Mouse (Mus musculus): ENCODE results near the gene Shc3. TPM values are rescaled to one million over a fixed set of nuclear protein-coding genes. Genes with fewer than 3 reads are reported as not detected.

The Shc3 gene
- polyA plus RNA-seq, 1 experiment from 2014 or later = 4.3 TPM

DNA sequence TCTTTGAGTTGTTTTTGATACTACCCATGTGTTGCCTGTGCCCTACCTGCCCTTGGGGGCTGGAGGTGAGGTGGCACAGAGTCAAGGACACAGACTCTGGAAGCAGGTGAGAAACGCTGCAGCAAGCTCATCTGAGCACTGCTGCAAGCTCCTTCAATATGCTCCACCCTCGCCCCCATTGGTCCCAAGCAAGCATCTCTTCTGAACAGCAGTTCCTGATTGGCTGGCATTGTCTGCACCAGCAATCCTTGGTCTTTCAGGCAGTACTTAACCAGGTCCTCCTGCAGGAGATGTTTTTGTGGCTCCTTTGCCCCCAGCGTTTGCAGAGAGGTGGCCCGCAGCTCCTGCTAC lies 34.6 kb upstream of the Shc3 start:
- DNase-seq (ENCODE audit: low spot score) = peak; percentile 64
- H3K27me3 ChIP-seq (replicated peaks; ENCODE audit: control insufficient read depth, insufficient read depth, low read length) = no peaks in the 10 kb centered on the region
- H3K4me1 ChIP-seq (ENCODE audit: control insufficient read depth, insufficient read depth, low read length) = peaks cover 14% of the 10 kb centered on the region
- H3K4me2 ChIP-seq (ENCODE audit: low read length) = peak overlapping the region; percentile 52
- no peaks in the 10 kb centered on the region for H3K9me3 ChIP-seq (replicated peaks; ENCODE audit: control insufficient read depth, low read length)
- no peak overlapping the region; the same call in 1 of the 2 replicates for H3K4me3 ChIP-seq (ENCODE audit: low read depth, low read length)
- no peak overlapping the region for H3K9ac ChIP-seq (ENCODE audit: low read length)
- 29% methylated on average over 4 of the region's 4 CpGs for WGBS
- no peaks in the 10 kb centered on the region for H3K36me3 ChIP-seq (ENCODE audit: control insufficient read depth, insufficient read depth, low read length)
- peak overlapping the region; percentile 72 for H3K27ac ChIP-seq (ENCODE audit: low read depth, low read length)
- peak; percentile 67 for ATAC-seq

DNA sequence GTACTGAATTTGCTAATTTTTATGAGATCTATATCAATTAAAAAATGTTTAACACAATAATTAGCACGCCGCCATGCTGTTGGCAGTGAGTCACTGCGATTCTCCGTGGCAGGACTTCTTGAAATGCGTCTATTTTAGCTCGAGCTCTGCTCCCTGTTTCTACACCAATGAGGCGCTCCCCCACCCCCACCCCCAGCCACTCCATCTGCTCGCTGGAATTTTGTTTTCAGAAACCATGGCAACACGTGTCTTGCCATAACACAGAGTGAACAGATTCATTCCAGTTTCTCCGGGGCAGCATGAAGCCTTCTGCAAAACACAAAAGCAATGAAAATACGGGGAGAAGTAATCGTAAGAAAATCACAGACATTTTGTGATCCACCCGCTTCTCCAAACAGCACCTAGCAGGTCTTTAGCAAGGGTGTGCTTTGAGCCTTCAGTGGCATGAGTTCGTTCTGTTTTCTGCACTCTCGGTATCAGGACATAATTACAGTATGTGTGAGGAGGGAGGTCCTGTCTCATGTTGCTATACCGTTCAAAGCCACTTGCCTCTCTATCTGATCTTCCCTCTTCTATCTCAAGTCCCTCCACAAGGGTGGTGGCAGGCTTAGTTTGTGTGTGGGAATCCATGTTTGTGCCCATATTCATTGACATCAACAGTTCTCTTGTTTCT lies 34.1 kb upstream of the Shc3 start:
- WGBS = 7% methylated on average over 16 of the region's 16 CpGs
- Histone ChIP-seq H3K4me2 (ENCODE audit: low read length) (peak overlapping the region; percentile 52), H3K4me1 (ENCODE audit: control insufficient read depth, insufficient read depth, low read length) (peaks cover 14% of the 10 kb centered on the region), H3K36me3 (ENCODE audit: control insufficient read depth, insufficient read depth, low read length) (no peaks in the 10 kb centered on the region), H3K9ac (ENCODE audit: low read length) (peak overlapping the region; percentile 13; the same call in 1 of the 2 replicates), H3K27me3 (replicated peaks; ENCODE audit: control insufficient read depth, insufficient read depth, low read length) (no peaks in the 10 kb centered on the region), H3K4me3 (ENCODE audit: low read depth, low read length) (peak overlapping the region; percentile 20), H3K27ac (ENCODE audit: low read depth, low read length) (peak overlapping the region; percentile 72), H3K9me3 (replicated peaks; ENCODE audit: control insufficient read depth, low read length) (no peaks in the 10 kb centered on the region)
- DNase-seq (ENCODE audit: low spot score) = peak; percentile 93
- peak; percentile 95 for ATAC-seq

DNA sequence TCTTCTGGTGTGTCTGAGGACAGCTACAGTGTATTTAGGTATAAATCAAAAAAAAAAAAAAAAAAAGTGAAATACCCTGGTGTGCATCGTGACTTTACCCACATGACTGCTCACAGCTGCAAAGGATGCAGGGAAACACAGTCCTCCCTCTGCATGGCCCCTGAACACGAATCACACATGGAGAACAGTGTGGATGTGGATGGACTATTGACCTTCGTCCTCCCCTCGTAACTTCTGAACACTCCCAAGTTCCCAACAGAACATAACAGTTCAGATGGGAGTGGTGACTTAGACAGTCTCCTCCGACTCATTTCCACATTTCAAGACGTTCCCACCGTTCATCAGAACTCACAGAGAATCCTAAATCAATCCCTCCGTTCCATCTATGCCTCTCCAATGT lies 33.5 kb upstream of the Shc3 start:
- Histone ChIP-seq H3K4me1 (ENCODE audit: control insufficient read depth, insufficient read depth, low read length) (peaks cover 14% of the 10 kb centered on the region), H3K9me3 (replicated peaks; ENCODE audit: control insufficient read depth, low read length) (no peaks in the 10 kb centered on the region), H3K27ac (ENCODE audit: low read depth, low read length) (peak overlapping the region; percentile 72; the same call in 1 of the 2 replicates), H3K27me3 (replicated peaks; ENCODE audit: control insufficient read depth, insufficient read depth, low read length) (no peaks in the 10 kb centered on the region), H3K36me3 (ENCODE audit: control insufficient read depth, insufficient read depth, low read length) (no peaks in the 10 kb centered on the region), H3K9ac (ENCODE audit: low read length) (no peak overlapping the region; the same call in 1 of the 2 replicates), H3K4me2 (ENCODE audit: low read length) (peak overlapping the region; percentile 52), H3K4me3 (ENCODE audit: low read depth, low read length) (peak overlapping the region; percentile 20; the same call in 1 of the 2 replicates)
- no peak for DNase-seq (ENCODE audit: low spot score)
- WGBS = 61% methylated on average over 8 of the region's 8 CpGs
- peak; percentile 40 for ATAC-seq

DNA sequence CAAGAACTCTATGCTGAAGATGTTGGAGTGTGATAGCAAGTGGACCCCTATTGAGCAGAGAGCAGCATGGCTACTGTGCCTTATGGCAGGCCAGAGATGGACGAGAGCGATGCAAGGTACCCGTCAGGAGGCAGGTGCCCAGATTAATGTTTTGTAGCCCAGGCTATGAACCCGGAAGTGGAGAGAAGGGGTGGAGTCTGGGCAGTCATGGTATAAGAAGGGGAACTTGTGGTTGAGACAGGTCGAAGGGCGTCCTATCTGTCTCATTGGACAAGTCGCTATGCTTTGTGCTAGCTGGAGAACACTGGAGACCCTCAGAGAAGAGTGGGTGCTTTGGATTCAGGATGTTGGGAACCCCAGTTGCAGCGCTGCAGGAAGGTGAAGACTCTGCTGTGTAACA lies 30.9 kb upstream of the Shc3 start:
- H3K9ac ChIP-seq (ENCODE audit: low read length) = no peak overlapping the region
- no peaks in the 10 kb centered on the region for H3K9me3 ChIP-seq (replicated peaks; ENCODE audit: control insufficient read depth, low read length)
- no peak overlapping the region for H3K4me2 ChIP-seq (ENCODE audit: low read length)
- H3K27ac ChIP-seq (ENCODE audit: low read depth, low read length) = no peak overlapping the region
- no peaks in the 10 kb centered on the region; the same call in 1 of the 2 replicates for H3K27me3 ChIP-seq (replicated peaks; ENCODE audit: control insufficient read depth, insufficient read depth, low read length)
- WGBS = 94% methylated on average over 8 of the region's 8 CpGs
- H3K4me3 ChIP-seq (ENCODE audit: low read depth, low read length) = no peak overlapping the region
- no peaks in the 10 kb centered on the region for H3K36me3 ChIP-seq (ENCODE audit: control insufficient read depth, insufficient read depth, low read length)
- H3K4me1 ChIP-seq (ENCODE audit: control insufficient read depth, insufficient read depth, low read length) = peaks cover 18% of the 10 kb centered on the region
- no peak for ATAC-seq
- no peak for DNase-seq (ENCODE audit: low spot score)

DNA sequence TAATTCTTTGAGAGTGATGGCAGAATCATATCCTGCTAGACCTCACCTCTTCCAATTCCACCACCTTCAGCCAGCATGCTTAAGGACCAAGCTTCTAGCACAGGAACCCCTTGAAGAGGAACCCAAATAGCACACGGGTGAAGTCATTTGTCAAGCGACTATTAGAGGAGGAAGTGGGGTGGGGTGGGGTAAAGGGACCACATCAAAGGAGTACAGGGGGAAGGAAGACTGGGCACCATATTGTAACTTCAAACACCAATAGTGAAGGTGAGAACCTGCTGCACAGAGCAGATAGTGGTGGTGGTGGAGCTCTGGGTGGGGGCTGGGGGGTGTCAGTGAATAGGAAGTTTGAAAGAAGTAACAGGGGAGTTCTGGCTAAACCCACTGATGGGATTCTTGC lies 28.8 kb upstream of the Shc3 start:
- Histone ChIP-seq H3K4me2 (ENCODE audit: low read length) (no peak overlapping the region), H3K4me1 (ENCODE audit: control insufficient read depth, insufficient read depth, low read length) (peaks cover 7% of the 10 kb centered on the region), H3K9ac (ENCODE audit: low read length) (no peak overlapping the region), H3K4me3 (ENCODE audit: low read depth, low read length) (no peak overlapping the region), H3K27me3 (replicated peaks; ENCODE audit: control insufficient read depth, insufficient read depth, low read length) (no peaks in the 10 kb centered on the region; the same call in 1 of the 2 replicates), H3K27ac (ENCODE audit: low read depth, low read length) (no peak overlapping the region), H3K36me3 (ENCODE audit: control insufficient read depth, insufficient read depth, low read length) (no peaks in the 10 kb centered on the region), H3K9me3 (replicated peaks; ENCODE audit: control insufficient read depth, low read length) (no peaks in the 10 kb centered on the region)
- no peak for DNase-seq (ENCODE audit: low spot score)
- 84% methylated on average over 2 of the region's 2 CpGs for WGBS
- no peak for ATAC-seq

DNA sequence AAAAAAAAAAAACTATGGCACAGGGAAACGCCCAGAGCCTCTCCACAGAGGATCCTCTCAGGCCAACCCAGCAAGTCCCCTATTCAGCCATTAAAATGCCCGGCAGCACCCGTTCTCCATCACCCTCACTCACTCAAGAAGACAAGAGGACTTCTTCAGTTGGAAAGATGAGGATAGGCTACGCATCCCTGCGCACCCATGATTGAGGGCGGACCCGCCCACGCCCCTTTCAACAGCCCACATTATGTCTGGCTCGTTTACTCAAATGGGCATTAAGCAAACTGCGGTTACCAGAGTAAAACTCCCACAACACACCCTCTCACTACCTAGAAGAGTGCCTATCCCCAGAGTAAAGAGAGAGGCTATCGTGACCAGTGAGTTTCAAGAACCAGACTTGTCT lies 26.2 kb upstream of the Shc3 start:
- Histone ChIP-seq H3K4me3 (ENCODE audit: low read depth, low read length) (peak overlapping the region; percentile 42; the same call in 1 of the 2 replicates), H3K9ac (ENCODE audit: low read length) (no peak overlapping the region; the same call in 1 of the 2 replicates), H3K4me2 (ENCODE audit: low read length) (peak overlapping the region; percentile 96), H3K36me3 (ENCODE audit: control insufficient read depth, insufficient read depth, low read length) (no peaks in the 10 kb centered on the region), H3K4me1 (ENCODE audit: control insufficient read depth, insufficient read depth, low read length) (peaks cover 4% of the 10 kb centered on the region), H3K27ac (ENCODE audit: low read depth, low read length) (no peak overlapping the region), H3K27me3 (replicated peaks; ENCODE audit: control insufficient read depth, insufficient read depth, low read length) (no peaks in the 10 kb centered on the region; the same call in 1 of the 2 replicates), H3K9me3 (replicated peaks; ENCODE audit: control insufficient read depth, low read length) (no peaks in the 10 kb centered on the region)
- ATAC-seq = peak; percentile 26
- 26% methylated on average over 11 of the region's 11 CpGs for WGBS
- DNase-seq (ENCODE audit: low spot score) = no peak

DNA sequence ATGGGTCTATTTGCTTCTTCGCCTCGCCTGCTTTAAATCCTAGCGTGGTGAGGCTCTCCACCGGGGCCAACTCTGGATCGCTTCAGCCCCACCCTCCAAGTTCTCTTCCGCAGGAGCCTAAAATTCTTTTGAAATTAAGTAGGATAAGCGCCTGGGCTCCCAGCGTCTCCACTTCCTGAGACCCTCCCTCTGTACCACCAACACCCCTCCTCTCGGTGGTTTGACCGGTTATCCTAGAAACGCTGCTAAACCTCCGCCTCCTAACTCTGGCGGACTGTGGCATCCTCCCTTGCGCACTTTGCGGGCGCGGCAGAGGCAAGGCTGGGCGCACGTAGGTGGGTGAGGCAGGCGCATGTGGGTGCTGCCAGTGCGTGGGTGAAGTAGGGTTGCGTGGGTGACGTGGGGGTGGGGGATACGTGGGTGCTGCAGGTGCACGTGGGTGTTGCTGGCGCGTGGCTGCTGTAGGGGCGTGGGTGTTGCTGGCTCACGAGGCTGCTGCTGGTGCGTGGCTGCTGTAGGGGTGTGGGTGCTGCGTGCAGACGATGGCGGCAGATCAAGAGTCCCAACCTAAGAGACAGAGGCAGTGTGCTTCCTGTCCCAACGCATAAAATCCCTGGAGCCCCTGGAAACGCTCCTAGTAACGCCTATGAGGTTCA lies 25.6 kb upstream of the Shc3 start:
- WGBS = under 1% methylated on average over 36 of the region's 36 CpGs
- ATAC-seq = peak; percentile 79

DNA sequence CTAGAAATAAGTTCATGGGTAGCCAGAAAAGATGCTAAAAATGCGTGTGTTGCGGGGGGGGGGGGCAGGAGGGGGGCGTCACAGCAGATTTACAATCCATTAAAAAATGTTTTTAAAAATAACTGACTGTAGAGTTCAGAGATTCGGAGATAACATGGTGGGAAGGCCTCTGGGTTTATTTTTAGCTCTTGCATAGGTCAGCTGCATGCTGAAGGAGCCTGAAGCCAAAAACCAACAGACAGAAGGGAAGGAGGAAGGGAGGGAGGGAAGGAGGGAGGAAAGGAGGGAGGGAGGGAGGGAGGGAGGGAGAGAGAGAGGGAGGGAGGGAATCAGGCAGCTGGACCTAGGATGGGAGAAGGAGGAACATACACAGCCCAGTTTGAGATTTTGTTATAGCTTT lies 18.8 kb upstream of the Shc3 start:
- Histone ChIP-seq H3K36me3 (ENCODE audit: control insufficient read depth, insufficient read depth, low read length) (no peaks in the 10 kb centered on the region), H3K27ac (ENCODE audit: low read depth, low read length) (no peak overlapping the region), H3K27me3 (replicated peaks; ENCODE audit: control insufficient read depth, insufficient read depth, low read length) (no peaks in the 10 kb centered on the region), H3K4me3 (ENCODE audit: low read depth, low read length) (no peak overlapping the region), H3K9ac (ENCODE audit: low read length) (no peak overlapping the region), H3K4me2 (ENCODE audit: low read length) (no peak overlapping the region), H3K4me1 (ENCODE audit: control insufficient read depth, insufficient read depth, low read length) (no peaks in the 10 kb centered on the region), H3K9me3 (replicated peaks; ENCODE audit: control insufficient read depth, low read length) (no peaks in the 10 kb centered on the region)
- 59% methylated on average over 4 of the region's 4 CpGs for WGBS
- ATAC-seq (no peak), DNase-seq (ENCODE audit: low spot score) (no peak)

More for the DNA sequence above, 25.6 kb upstream of the Shc3 start:
- peak overlapping the region; percentile 60 for H3K9ac ChIP-seq (ENCODE audit: low read length)
- H3K4me3 ChIP-seq (ENCODE audit: low read depth, low read length) = peak overlapping the region; percentile 42
- no peaks in the 10 kb centered on the region for H3K36me3 ChIP-seq (ENCODE audit: control insufficient read depth, insufficient read depth, low read length)
- no peaks in the 10 kb centered on the region; the same call in 1 of the 2 replicates for H3K27me3 ChIP-seq (replicated peaks; ENCODE audit: control insufficient read depth, insufficient read depth, low read length)
- DNase-seq (ENCODE audit: low spot score) = peak; percentile 48
- peaks cover 4% of the 10 kb centered on the region for H3K4me1 ChIP-seq (ENCODE audit: control insufficient read depth, insufficient read depth, low read length)
- no peaks in the 10 kb centered on the region for H3K9me3 ChIP-seq (replicated peaks; ENCODE audit: control insufficient read depth, low read length)
- no peak overlapping the region for H3K27ac ChIP-seq (ENCODE audit: low read depth, low read length)
- peak overlapping the region; percentile 96 for H3K4me2 ChIP-seq (ENCODE audit: low read length)

DNA sequence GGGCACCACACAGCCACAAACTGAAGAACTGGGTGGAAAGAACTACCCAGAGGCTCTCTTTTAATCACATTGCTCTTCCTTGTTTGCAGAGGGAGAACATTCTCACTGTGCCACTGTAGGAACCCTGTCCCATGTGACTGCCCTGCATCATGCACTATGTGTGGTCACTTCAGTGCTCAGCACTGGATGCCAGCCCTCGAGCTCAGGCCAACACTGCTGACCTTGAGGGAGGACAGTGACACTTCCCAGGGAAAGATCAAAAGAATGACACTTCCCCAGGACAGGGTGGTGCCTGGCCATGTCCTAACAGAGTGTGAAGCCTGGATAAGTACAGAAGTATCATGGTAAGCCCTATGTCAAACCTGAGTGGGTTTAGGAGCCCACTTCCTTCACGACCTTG lies 13.0 kb upstream of the Shc3 start:
- ATAC-seq = no peak
- DNase-seq (ENCODE audit: low spot score) = no peak
- no peak overlapping the region for H3K9ac ChIP-seq (ENCODE audit: low read length)
- no peaks in the 10 kb centered on the region for H3K27me3 ChIP-seq (replicated peaks; ENCODE audit: control insufficient read depth, insufficient read depth, low read length)
- peaks cover 16% of the 10 kb centered on the region; the same call in 1 of the 2 replicates for H3K4me1 ChIP-seq (ENCODE audit: control insufficient read depth, insufficient read depth, low read length)
- H3K4me3 ChIP-seq (ENCODE audit: low read depth, low read length) = no peak overlapping the region
- H3K4me2 ChIP-seq (ENCODE audit: low read length) = no peak overlapping the region
- no peak overlapping the region for H3K27ac ChIP-seq (ENCODE audit: low read depth, low read length)
- no peaks in the 10 kb centered on the region for H3K9me3 ChIP-seq (replicated peaks; ENCODE audit: control insufficient read depth, low read length)
- WGBS = 83% methylated on average over 2 of the region's 2 CpGs
- no peaks in the 10 kb centered on the region for H3K36me3 ChIP-seq (ENCODE audit: control insufficient read depth, insufficient read depth, low read length)
